8 mouse cellular contexts compared by ENCODE assay signal in the genomic region with DNA sequence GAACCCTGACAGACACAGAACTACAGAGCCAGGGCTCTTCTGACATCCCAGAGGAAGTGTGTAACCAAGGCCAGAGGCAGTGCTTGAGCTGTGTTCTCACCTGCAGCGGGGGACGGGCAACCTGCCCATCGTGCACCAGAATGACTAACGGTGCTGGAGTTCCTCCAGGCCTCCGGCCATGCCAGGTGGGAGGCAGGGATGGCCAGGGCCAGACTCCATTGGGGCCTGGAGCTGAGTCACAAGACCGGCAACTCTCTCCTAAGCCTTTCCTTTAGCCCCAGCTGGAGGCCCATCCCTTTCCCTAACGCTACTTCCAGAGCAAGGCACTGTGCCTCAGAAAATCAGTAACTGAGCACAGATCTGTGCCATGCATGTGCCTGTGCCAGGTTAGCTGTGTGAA.
DNase-seq lines count a peak whose midpoint lies in the region; ATAC-seq and TF ChIP-seq lines count a peak whose summit lies in the region.

No protein-coding gene starts in this region.

- peak; percentile 74 for DNase-seq in kidney, adult 2 months
- peak; percentile 60 for DNase-seq in heart, adult 8-10 months (ENCODE audit: low spot score)
- peak; percentile 58 for DNase-seq in ovary, postnatal 14 days (ENCODE audit: low spot score)
- no peak for DNase-seq in layer of hippocampus, adult 11-12 months (ENCODE audit: low spot score)
- no peak for DNase-seq in T-cell, adult 2 months (ENCODE audit: low spot score)
- DNase-seq in layer of hippocampus, adult 2 months (ENCODE audit: low spot score in 2 of 2), result no peak

- no peak overlapping the region for H3K9ac ChIP-seq in kidney, embryonic 16.5 days (replicated peaks; ENCODE audit: low read length)

- no peak for TF ChIP-seq CTCF in kidney, adult 2 months (conservative IDR thresholded peaks at IDR 0.05; ENCODE audit: insufficient read depth, insufficient read length, low read depth, low read length)
- no peak for TF ChIP-seq CTCF in layer of hippocampus, adult 2 months (conservative IDR thresholded peaks at IDR 0.05)

- H3K27me3 ChIP-seq in kidney, adult 2 months (replicated peaks; ENCODE audit: control insufficient read depth, insufficient read depth, low read length), result no peaks in the 10 kb centered on the region
- no peaks in the 10 kb centered on the region for H3K27me3 ChIP-seq in kidney, embryonic 16.5 days (ENCODE audit: insufficient read depth, low read length)

- ATAC-seq in kidney, embryonic 16.5 days (ENCODE audit: low FRiP score, low TSS enrichment), result no peak
- peak; percentile 91 for ATAC-seq in cerebellum, adult (ENCODE audit: insufficient number of reproducible peaks, low FRiP score, low TSS enrichment)

- 56% methylated on average over 7 of the region's 7 CpGs for WGBS in kidney, adult 2 months
- 79% methylated on average over 7 of the region's 7 CpGs for WGBS in kidney, embryonic 16.5 days

- H3K36me3 ChIP-seq in kidney, adult 2 months (ENCODE audit: control insufficient read depth, insufficient read depth, low read length), result no peaks in the 10 kb centered on the region
- H3K36me3 ChIP-seq in kidney, embryonic 16.5 days (ENCODE audit: insufficient read depth, low read length), result no peaks in the 10 kb centered on the region

- no peaks in the 10 kb centered on the region for H3K4me1 ChIP-seq in kidney, adult 2 months (ENCODE audit: control insufficient read depth, insufficient read depth, low read length)
- peaks cover 6% of the 10 kb centered on the region; the same call in 1 of the 2 replicates for H3K4me1 ChIP-seq in kidney, embryonic 16.5 days (ENCODE audit: insufficient read depth, low read length)

- H3K4me2 ChIP-seq in kidney, embryonic 16.5 days (replicated peaks; ENCODE audit: low read depth, low read length), result no peak overlapping the region

- TF ChIP-seq POLR2A in kidney, adult 2 months (IDR thresholded peaks at IDR 0.05; ENCODE audit: low read depth, low read length), result no peak

- no peak overlapping the region for H3K4me3 ChIP-seq in kidney, adult 2 months (ENCODE audit: insufficient read depth, low read depth, low read length)
- no peak overlapping the region for H3K4me3 ChIP-seq in kidney, embryonic 16.5 days (ENCODE audit: low read length)
- H3K4me3 ChIP-seq in layer of hippocampus, adult 2 months, result no peak overlapping the region

- H3K27ac ChIP-seq in kidney, adult 2 months (ENCODE audit: insufficient read depth, low read depth, low read length), result no peak overlapping the region
- no peak overlapping the region for H3K27ac ChIP-seq in kidney, embryonic 16.5 days (ENCODE audit: low read length)
- H3K27ac ChIP-seq in layer of hippocampus, adult 2 months, result no peak overlapping the region

- no peaks in the 10 kb centered on the region for H3K9me3 ChIP-seq in kidney, embryonic 16.5 days (ENCODE audit: low read length)

Comparison
In these comparisons a context has a peak if more than half of its experiments do, and no peak if none do; other contexts are left out.
1. DNase-seq: peak in kidney, adult 2 months (single experiment), heart, adult 8-10 months (single experiment) and ovary, postnatal 14 days (single experiment); none in layer of hippocampus, adult 11-12 months (single experiment), T-cell, adult 2 months (single experiment) and layer of hippocampus, adult 2 months (0 of 2).